Mouse (Mus musculus) embryonic stem cell, embryonic (primary cell): ENCODE results near the gene Pdhb.

Source experiments
- CTCF ChIA-PET, 4 experiments: fragments of 300-600 bp in 2 of 4; fragments of 350-600 bp in 2 of 4; sonication (Branson Sonifier 250); formaldehyde crosslinking; loops; one replicate each; lab custom pipeline; 2022; ENCODE audit warnings: inconsistent platforms in 2 of 4; lab: Charles Lee
- POLR2A ChIA-PET, 4 experiments: fragments of 300-600 bp in 2 of 4; fragments of 350-600 bp in 2 of 4; sonication (Branson Sonifier 250); formaldehyde crosslinking; loops; one replicate each; lab custom pipeline; 2022; ENCODE audit warnings: antibody characterized with exemption in 4 of 4, inconsistent platforms in 1 of 4; lab: Charles Lee

Gene Pdhb

GRCm38 (mm10) chr14:8172507-8173410 lies at the start of gene Pdhb:
TSS of gene Pdhb (minus strand) at chr14:8173025.
- CTCF ChIA-PET: interaction anchor here in 2 of 4 experiments (0.6 to 0.7 kb wide), 3 partner anchors 81 to 175 kb away, joined by 3 to 5 read pairs (median 5); no protein-coding TSS in a partner anchor
- POLR2A ChIA-PET: interaction anchor here in 3 of 4 experiments (0.7 to 10.1 kb wide), 39 partner anchors 8 to 1472 kb away, joined by 3 to 152 read pairs (median 4); partner anchors contain the start of gene Kctd6 (in 3 of the 3)

- ChIA-PET POLR2A (interaction anchor here in 1 of 4 experiments (0.6 to 10.5 kb wide), 4 partner anchors 8 to 351 kb away, joined by 3 to 152 read pairs (median 3); partner anchors contain the start of gene Pdhb), CTCF (interaction anchor here in 1 of 4 experiments (0.9 kb wide), 1 partner anchor 9 kb away, joined by 3 read pairs; the partner anchor contains the start of gene Kctd6)
These were observed 49.7 kb upstream of the Pdhb start for GRCm38 (mm10) chr14:8222561-8222960.

- ChIA-PET POLR2A (interaction anchor here in 2 of 4 experiments (1.0 to 10.5 kb wide), 12 partner anchors 9 to 370 kb away, joined by 3 to 152 read pairs (median 5); partner anchors contain the start of gene Pdhb (in 1 of the 2)), CTCF (interaction anchor here (0.5 to 1.5 kb wide), 32 partner anchors 9 to 267 kb away, joined by 3 to 15 read pairs (median 4); partner anchors contain the start of gene Fam107a (in 1 of the 4))
These were observed 48.1 kb upstream of the Pdhb start for GRCm38 (mm10) chr14:8220912-8221311.

- ChIA-PET POLR2A (interaction anchor here in 2 of 4 experiments (1.0 to 10.5 kb wide), 14 partner anchors 9 to 369 kb away, joined by 3 to 152 read pairs (median 6); partner anchors contain the start of gene Pdhb (in 1 of the 2)), CTCF (interaction anchor here (0.6 to 2.3 kb wide), 34 partner anchors 9 to 268 kb away, joined by 3 to 15 read pairs (median 4); partner anchors contain the start of gene Fam107a (in 1 of the 4))
These were observed 47.5 kb upstream of the Pdhb start for GRCm38 (mm10) chr14:8220306-8220705.

GRCm38 (mm10) chr14:8219876-8220275 lies 47.1 kb upstream of the Pdhb start:
- ChIA-PET CTCF (interaction anchor here in 3 of 4 experiments (0.6 to 2.3 kb wide), 22 partner anchors 10 to 255 kb away, joined by 3 to 15 read pairs (median 4); partner anchors contain the start of gene Fam107a (in 1 of the 3)), POLR2A (interaction anchor here in 3 of 4 experiments (0.6 to 10.5 kb wide), 23 partner anchors 10 to 433 kb away, joined by 3 to 152 read pairs (median 6); partner anchors contain the start of gene Pdhb (in 2 of the 3))

- ChIA-PET CTCF (interaction anchor here (0.5 to 2.3 kb wide), 21 partner anchors 9 to 221 kb away, joined by 3 to 13 read pairs (median 3); no protein-coding TSS in a partner anchor), POLR2A (interaction anchor here in 3 of 4 experiments (0.6 to 10.5 kb wide), 38 partner anchors 9 to 265 kb away, joined by 3 to 152 read pairs (median 5); partner anchors contain the start of gene Pdhb (in 3 of the 3))
These were observed 46.0 kb upstream of the Pdhb start for GRCm38 (mm10) chr14:8218730-8219380.

GRCm38 (mm10) chr14:8218238-8218637 lies 45.4 kb upstream of the Pdhb start:
- CTCF ChIA-PET: interaction anchor here (0.5 to 2.3 kb wide), 17 partner anchors 8 to 221 kb away, joined by 3 to 13 read pairs (median 4); no protein-coding TSS in a partner anchor
- POLR2A ChIA-PET: interaction anchor here in 3 of 4 experiments (0.8 to 10.5 kb wide), 28 partner anchors 8 to 185 kb away, joined by 3 to 152 read pairs (median 5); partner anchors contain the start of gene Pdhb (in 3 of the 3)

- POLR2A ChIA-PET: interaction anchor here in 2 of 4 experiments (0.6 to 10.5 kb wide), 21 partner anchors 9 to 398 kb away, joined by 3 to 152 read pairs (median 3); partner anchors contain the start of genes Flnb (in 1 of the 2) and Pdhb (in 1 of the 2)
- CTCF ChIA-PET: no interaction called here
These were observed 43.3 kb upstream of the Pdhb start for GRCm38 (mm10) chr14:8216100-8216499.

- POLR2A ChIA-PET: interaction anchor here in 3 of 4 experiments (0.6 to 10.5 kb wide), 29 partner anchors 8 to 410 kb away, joined by 3 to 152 read pairs (median 3); partner anchors contain the start of genes Pdhb (in 2 of the 3), Flnb (in 1 of the 3) and Gm45521 (in 1 of the 3)
- CTCF ChIA-PET: interaction anchor here in 3 of 4 experiments (0.6 to 2.0 kb wide), 3 partner anchors 35 to 131 kb away, joined by 3 to 6 read pairs (median 4); no protein-coding TSS in a partner anchor
These were observed 42.5 kb upstream of the Pdhb start for GRCm38 (mm10) chr14:8215208-8215778.

- CTCF ChIA-PET: interaction anchor here (0.6 to 2.0 kb wide), 17 partner anchors 7 to 250 kb away, joined by 3 to 9 read pairs (median 4); partner anchors contain the start of gene Abhd6 (in 1 of the 4)
- POLR2A ChIA-PET: interaction anchor here (0.5 to 10.5 kb wide), 58 partner anchors 8 to 450 kb away, joined by 3 to 152 read pairs (median 4); partner anchors contain the start of genes Abhd6 (in 2 of the 4), Pdhb (in 2 of the 4), Gm45521 (in 1 of the 4) and Rpp14 (in 1 of the 4)
These were observed 41.7 kb upstream of the Pdhb start for GRCm38 (mm10) chr14:8214299-8215207.

GRCm38 (mm10) chr14:8213803-8214224 lies 41.0 kb upstream of the Pdhb start, which contains the start of gene Kctd6:
TSS of gene Kctd6 (plus strand) at chr14:8214140.
- ChIA-PET POLR2A (interaction anchor here (0.5 to 10.5 kb wide), 60 partner anchors 8 to 408 kb away, joined by 3 to 152 read pairs (median 4); partner anchors contain the start of genes Pdhb (in 3 of the 4), Abhd6 (in 2 of the 4), Gm45521 (in 1 of the 4) and Rpp14 (in 1 of the 4)), CTCF (interaction anchor here (0.5 to 2.0 kb wide), 21 partner anchors 8 to 249 kb away, joined by 3 to 9 read pairs (median 4); partner anchors contain the start of gene Abhd6 (in 1 of the 4))

- ChIA-PET POLR2A (interaction anchor here (0.6 to 10.5 kb wide), 21 partner anchors 8 to 274 kb away, joined by 3 to 152 read pairs (median 4); partner anchors contain the start of genes Abhd6 (in 2 of the 4) and Pdhb (in 1 of the 4)), CTCF (interaction anchor here in 1 of 4 experiments (1.1 kb wide), 1 partner anchor 121 kb away, joined by 4 read pairs; no protein-coding TSS in a partner anchor)
These were observed 40.2 kb upstream of the Pdhb start for GRCm38 (mm10) chr14:8212996-8213395.

- ChIA-PET POLR2A (interaction anchor here in 2 of 4 experiments (0.7 to 2.6 kb wide), 7 partner anchors 9 to 37 kb away, joined by 3 to 11 read pairs (median 6); no protein-coding TSS in a partner anchor), CTCF (interaction anchor here in 1 of 4 experiments (0.8 to 1.6 kb wide), 3 partner anchors 8 to 11 kb away, joined by 3 to 6 read pairs (median 4); no protein-coding TSS in a partner anchor)
These were observed 37.1 kb upstream of the Pdhb start for GRCm38 (mm10) chr14:8209896-8210295.

GRCm38 (mm10) chr14:8208876-8209275 lies 36.1 kb upstream of the Pdhb start:
- ChIA-PET POLR2A (interaction anchor here in 2 of 4 experiments (1.8 to 2.6 kb wide), 5 partner anchors 10 to 33 kb away, joined by 5 to 11 read pairs (median 8); no protein-coding TSS in a partner anchor), CTCF (interaction anchor here in 2 of 4 experiments (0.7 to 1.6 kb wide), 3 partner anchors 12 to 91 kb away, joined by 3 to 6 read pairs (median 4); no protein-coding TSS in a partner anchor)
